Mouse (Mus musculus) forelimb bud, embryonic 11.5 days (tissue): ENCODE data around the gene Mmp24.
"Not testable (repeated sequence)": the region's sequence is repeated elsewhere in the genome, so short reads cannot be mapped to it uniquely, and the experiment has no call there.

ENCODE experiments used
- DNase-seq: peaks from one replicate; pipeline ENCODE4 v3.0.0-alpha.2; 2012; ENCODE audit warnings: low read depth, low spot score

Mmp24 gene

GRCm38 (mm10) chr2:155774927-155775684, at the start of gene Mmp24:
Gene Mmp24, plus strand, starts transcription at chr2:155775342.
- no peak for DNase-seq

- no peak for DNase-seq
These were observed 48.8 kb upstream of the Mmp24 start for GRCm38 (mm10) chr2:155726302-155726701.

- DNase-seq: no peak
These were observed 47.3 kb upstream of the Mmp24 start for GRCm38 (mm10) chr2:155727764-155728395.

GRCm38 (mm10) chr2:155728742-155729141, 46.4 kb upstream of the Mmp24 start:
- no peak for DNase-seq

GRCm38 (mm10) chr2:155729158-155729645, 45.9 kb upstream of the Mmp24 start, which contains the start of gene Edem2:
Gene Edem2, minus strand, starts transcription at chr2:155729475.
- peak; percentile 73 for DNase-seq

GRCm38 (mm10) chr2:155735080-155735479, 40.1 kb upstream of the Mmp24 start:
- no peak for DNase-seq

GRCm38 (mm10) chr2:155735766-155736165, 39.4 kb upstream of the Mmp24 start, which contains the start of gene Gm17581:
Gene Gm17581, minus strand, starts transcription at chr2:155735866.
- DNase-seq: not testable (repeated sequence)

- DNase-seq: no peak
These were observed 38.2 kb upstream of the Mmp24 start for GRCm38 (mm10) chr2:155736936-155737335.

GRCm38 (mm10) chr2:155737803-155738202, 37.3 kb upstream of the Mmp24 start:
- no peak for DNase-seq

GRCm38 (mm10) chr2:155742211-155742610, 32.9 kb upstream of the Mmp24 start:
- no peak for DNase-seq

GRCm38 (mm10) chr2:155742931-155743337, 32.2 kb upstream of the Mmp24 start:
- no peak for DNase-seq

- no peak for DNase-seq
These were observed 31.8 kb upstream of the Mmp24 start for GRCm38 (mm10) chr2:155743351-155743750.

GRCm38 (mm10) chr2:155745487-155745886, 29.7 kb upstream of the Mmp24 start:
- DNase-seq: no peak

- DNase-seq: no peak
These were observed 25.7 kb upstream of the Mmp24 start for GRCm38 (mm10) chr2:155749394-155749793.

- DNase-seq: peak; percentile 24
These were observed 23.9 kb upstream of the Mmp24 start, which contains the start of gene Procr for GRCm38 (mm10) chr2:155751014-155751786. Gene Procr, plus strand, starts transcription at chr2:155751117.

GRCm38 (mm10) chr2:155755746-155756145, 19.4 kb upstream of the Mmp24 start:
- peak; percentile 41 for DNase-seq

- no peak for DNase-seq
These were observed 18.1 kb upstream of the Mmp24 start for GRCm38 (mm10) chr2:155756855-155757566.

GRCm38 (mm10) chr2:155764679-155765418, 10.3 kb upstream of the Mmp24 start:
- peak; percentile 78 for DNase-seq

- no peak for DNase-seq
These were observed 1.5 kb upstream of the Mmp24 start for GRCm38 (mm10) chr2:155773664-155774063.

- DNase-seq: no peak
These were observed 748 bp upstream of the Mmp24 start for GRCm38 (mm10) chr2:155774261-155774926.
